Mouse (Mus musculus) small intestine, adult 2 months (tissue): ENCODE measurements around the gene C330007P06Rik.

Source experiments
- CTCF ChIP-seq: fragments of 200-500 bp; IDR thresholded peaks from 2 replicates; pipeline ENCODE4 v1.5.1; 2012; ENCODE audit warnings: low read depth, mild to moderate bottlenecking, control low read depth, inconsistent platforms, low read length, moderate library complexity, mixed read lengths; ENCODE audit not compliant: insufficient replicate concordance, insufficient read length; ENCODE audit errors: extremely low read depth
- POLR2A ChIP-seq: fragments of 200-500 bp; IDR thresholded peaks from 2 replicates; pipeline ENCODE4 v1.6.1; 2012; ENCODE audit warnings: low read depth, mild to moderate bottlenecking, control low read depth, inconsistent platforms, low read length, moderate library complexity

DNA sequence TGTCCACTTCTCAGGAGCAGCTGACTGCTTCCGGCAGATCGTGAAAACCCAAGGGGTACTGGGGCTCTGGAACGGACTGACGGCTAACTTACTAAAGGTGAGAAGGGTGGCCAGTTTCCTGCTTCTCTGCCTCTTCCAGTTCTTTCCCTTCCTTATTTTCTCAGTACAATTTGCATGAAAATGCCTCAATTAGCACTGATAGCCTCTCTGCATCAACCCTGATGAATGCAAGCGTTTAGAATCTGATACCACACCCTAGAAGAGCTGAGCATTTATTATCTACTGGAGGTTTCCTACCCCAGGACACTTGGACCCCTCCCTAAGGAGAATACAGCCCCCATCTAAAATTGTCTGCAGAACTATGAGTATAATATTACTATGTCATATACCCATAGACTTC lies 98.4 kb downstream of the C330007P06Rik start:
- TF ChIP-seq CTCF = no peak
- no peak for TF ChIP-seq POLR2A
